Mouse (Mus musculus) intestine, embryonic 14.5 days (tissue): Measurements from ENCODE around the gene Nkx2-2. TPM values are rescaled to one million over a fixed set of nuclear protein-coding genes. Genes with fewer than 3 reads are reported as not detected.
"Not testable (repeated sequence)": the region's sequence is repeated elsewhere in the genome, so short reads cannot be mapped to it uniquely, and the experiment has no call there.

Source experiments
- ATAC-seq: fragments of 200-750 bp; cut with Nextera tagmentation; replicated peaks from 2 replicates; pipeline ENCODE4 v1.8.0; 2017; ENCODE audit warnings: low read depth, moderate number of reproducible peaks, moderate TSS enrichment, moderate library complexity; ENCODE audit not compliant: low FRiP score, low TSS enrichment
- DNase-seq: peaks from one replicate; pipeline ENCODE4 v3.0.0-alpha.2; 2018; ENCODE audit warnings: low spot score
- H3K27ac ChIP-seq: fragments of 300-500 bp; sonication (generic); 2 replicates; pipeline ENCODE4 v1.5.1; 2014; ENCODE audit warnings: low read depth, mild to moderate bottlenecking, control low read depth
- H3K27me3 ChIP-seq: fragments of 300-500 bp; sonication (generic); replicated peaks from 2 replicates; pipeline ENCODE4 v1.6.1; 2014; ENCODE audit warnings: low read length, control low read depth; ENCODE audit not compliant: control insufficient read depth, insufficient read depth
- H3K36me3 ChIP-seq: fragments of 300-500 bp; sonication (generic); 2 replicates; pipeline ENCODE4 v1.6.1; 2014; ENCODE audit warnings: low read length, control low read depth; ENCODE audit not compliant: control insufficient read depth, insufficient read depth
- H3K4me1 ChIP-seq: fragments of 300-500 bp; sonication (generic); replicated peaks from 2 replicates; pipeline ENCODE4 v1.6.1; 2014; ENCODE audit warnings: low read length, control low read depth, mixed read lengths; ENCODE audit not compliant: control insufficient read depth, insufficient read depth
- H3K4me2 ChIP-seq: fragments of 300-500 bp; sonication (generic); 2 replicates; pipeline ENCODE4 v1.6.1; 2014; ENCODE audit warnings: low read length
- H3K4me3 ChIP-seq: fragments of 300-500 bp; sonication (generic); 2 replicates; pipeline ENCODE4 v1.5.1; 2014; ENCODE audit warnings: low read depth, low read length, control low read depth, mixed read lengths
- H3K9ac ChIP-seq: fragments of 300-500 bp; sonication (generic); 2 replicates; pipeline ENCODE4 v1.6.1; 2014; ENCODE audit warnings: mild to moderate bottlenecking, low read length
- H3K9me3 ChIP-seq: fragments of 300-500 bp; sonication (generic); 2 replicates; pipeline ENCODE4 v1.6.1; 2016; ENCODE audit warnings: low read length, control low read depth; ENCODE audit not compliant: control insufficient read depth
- WGBS: fragments of 180-500 bp; shearing (Covaris S2); extraction: QIAGEN DNeasy Blood & Tissue Kit; methylation state at CpG from one replicate; pipeline ENCODE4 v1.1.7; 2014; 5-methylcytosine and 5-hydroxymethylcytosine counted together
- polyA plus RNA-seq: library from polyadenylated mRNA; unstranded; fragments of >200 nt; fragmentation: Nextera tagmentation; extraction: Ambion mirVana; gene quantifications from 2 replicates; pipeline ENCODE4 v1.2.1, GENCODE M21; 2014

Gene Nkx2-2
- polyA plus RNA-seq, 1 experiment from 2014 or later = 2.9 TPM

GRCm38 (mm10) chr2:147173751-147174150 is 20.3 kb downstream of the Nkx2-2 start:
- ATAC-seq (no peak), DNase-seq (no peak)
- Histone ChIP-seq H3K27ac (no peak overlapping the region), H3K4me2 (no peak overlapping the region), H3K27me3 (peaks cover 26% of the 10 kb centered on the region), H3K9me3 (no peaks in the 10 kb centered on the region), H3K4me3 (no peak overlapping the region), H3K4me1 (0 out of 2 replicates have a peak, but pooled peaks cover 5% of the 10 kb centered on the region), H3K36me3 (no peaks in the 10 kb centered on the region), H3K9ac (no peak overlapping the region)

GRCm38 (mm10) chr2:147170538-147170937 is 23.5 kb downstream of the Nkx2-2 start:
- ATAC-seq, DNase-seq, H3K27ac ChIP-seq, H3K4me2 ChIP-seq, H3K36me3 ChIP-seq, H3K4me3 ChIP-seq, H3K9ac ChIP-seq, H3K9me3 ChIP-seq, H3K4me1 ChIP-seq, H3K27me3 ChIP-seq: not testable (repeated sequence)
- 84% methylated on average over 9 of the region's 9 CpGs for WGBS

GRCm38 (mm10) chr2:147165863-147166262 is 28.2 kb downstream of the Nkx2-2 start:
- WGBS = 94% methylated on average over 1 of the region's 1 CpGs
- no peaks in the 10 kb centered on the region for H3K27me3 ChIP-seq
- no peaks in the 10 kb centered on the region for H3K4me1 ChIP-seq
- no peak overlapping the region for H3K9ac ChIP-seq
- no peak overlapping the region for H3K27ac ChIP-seq
- H3K36me3 ChIP-seq = no peaks in the 10 kb centered on the region
- no peak overlapping the region for H3K4me3 ChIP-seq
- no peaks in the 10 kb centered on the region for H3K9me3 ChIP-seq
- no peak overlapping the region for H3K4me2 ChIP-seq
- ATAC-seq (no peak), DNase-seq (no peak)

- no peaks in the 10 kb centered on the region for H3K27me3 ChIP-seq
- H3K4me2 ChIP-seq = no peak overlapping the region
- 85% methylated on average over 3 of the region's 3 CpGs for WGBS
- H3K4me1 ChIP-seq = no peaks in the 10 kb centered on the region
- H3K4me3 ChIP-seq = no peak overlapping the region
- no peak for DNase-seq
- no peaks in the 10 kb centered on the region for H3K36me3 ChIP-seq
- H3K9me3 ChIP-seq = no peaks in the 10 kb centered on the region
- no peak overlapping the region for H3K9ac ChIP-seq
- H3K27ac ChIP-seq = no peak overlapping the region
- ATAC-seq = no peak
These were observed 28.7 kb downstream of the Nkx2-2 start for GRCm38 (mm10) chr2:147165376-147165775.

- WGBS = 51% methylated on average over 2 of the region's 2 CpGs
- ATAC-seq = no peak
- H3K4me3 ChIP-seq = no peak overlapping the region
- H3K9me3 ChIP-seq = no peaks in the 10 kb centered on the region
- no peak overlapping the region for H3K9ac ChIP-seq
- no peak overlapping the region for H3K4me2 ChIP-seq
- H3K27ac ChIP-seq = no peak overlapping the region
- H3K27me3 ChIP-seq = no peaks in the 10 kb centered on the region
- no peak for DNase-seq
- no peaks in the 10 kb centered on the region for H3K4me1 ChIP-seq
- no peaks in the 10 kb centered on the region for H3K36me3 ChIP-seq
These were observed 41.5 kb downstream of the Nkx2-2 start for GRCm38 (mm10) chr2:147152543-147152942.

Other genes starting within 250 kb of the Nkx2-2 start
- gene Xrn2, start 181.2 kb downstream of the Nkx2-2 start, polyA plus RNA-seq = 96.2 and 108 TPM in 2 replicates
- gene Nkx2-4, start 108.8 kb downstream of the Nkx2-2 start, polyA plus RNA-seq = not detected in 2 replicates
- gene Pax1, start 167.7 kb upstream of the Nkx2-2 start, polyA plus RNA-seq = not detected in 2 replicates